Mouse (Mus musculus): ENCODE measurements at regions not wholly inside any gene's neighbourhood (a gene's known extent, or its start where the extent isn't known, plus 50 kb on each side); places are given as distances from the start of the nearest gene placed in this dataset.

GRCm38 (mm10) chr9:30573294-30573693, 146.4 kb downstream of the Snx19 start:
- no peak overlapping the region for H3K4me3 ChIP-seq (replicated peaks)
- H3K27me3 ChIP-seq (replicated peaks) = no peaks in the 10 kb centered on the region
- no peaks in the 10 kb centered on the region for H3K36me3 ChIP-seq (replicated peaks; ENCODE audit: low read length)
- no peaks in the 10 kb centered on the region for H3K4me1 ChIP-seq
- H3K9me3 ChIP-seq = no peaks in the 10 kb centered on the region
- TF ChIP-seq FLI1 (IDR thresholded peaks at IDR 0.05; ENCODE audit: low read length) (no peak), GATA1 (IDR thresholded peaks at IDR 0.05; ENCODE audit: borderline replicate concordance, low read length) (no peak)

- Histone ChIP-seq H3K4me1 (no peaks in the 10 kb centered on the region), H3K4me3 (replicated peaks) (no peak overlapping the region), H3K27me3 (replicated peaks) (no peaks in the 10 kb centered on the region), H3K9me3 (no peaks in the 10 kb centered on the region), H3K36me3 (replicated peaks; ENCODE audit: low read length) (no peaks in the 10 kb centered on the region)
- TF ChIP-seq FLI1 (IDR thresholded peaks at IDR 0.05; ENCODE audit: low read length) (no peak), GATA1 (IDR thresholded peaks at IDR 0.05; ENCODE audit: borderline replicate concordance, low read length) (no peak)
These were observed 144.1 kb downstream of the Snx19 start for GRCm38 (mm10) chr9:30571014-30571413.

- Histone ChIP-seq H3K9me3 (peaks cover 12% of the 10 kb centered on the region), H3K36me3 (replicated peaks; ENCODE audit: low read length) (no peaks in the 10 kb centered on the region), H3K4me3 (replicated peaks) (no peak overlapping the region), H3K4me1 (no peaks in the 10 kb centered on the region), H3K27me3 (replicated peaks) (no peaks in the 10 kb centered on the region)
- TF ChIP-seq FLI1 (IDR thresholded peaks at IDR 0.05; ENCODE audit: low read length) (no peak), GATA1 (IDR thresholded peaks at IDR 0.05; ENCODE audit: borderline replicate concordance, low read length) (no peak)
These were observed 138.1 kb downstream of the Snx19 start for GRCm38 (mm10) chr9:30564765-30565680.

- H3K4me3 ChIP-seq (replicated peaks) = no peak overlapping the region
- TF ChIP-seq FLI1 (IDR thresholded peaks at IDR 0.05; ENCODE audit: low read length) (no peak), GATA1 (IDR thresholded peaks at IDR 0.05; ENCODE audit: borderline replicate concordance, low read length) (no peak)
- peaks cover 12% of the 10 kb centered on the region for H3K9me3 ChIP-seq
These were observed 136.5 kb downstream of the Snx19 start for GRCm38 (mm10) chr9:30563399-30563798.

GRCm38 (mm10) chr9:30554908-30555307, 128.0 kb downstream of the Snx19 start:
- H3K4me3 ChIP-seq (replicated peaks) = no peak overlapping the region
- H3K36me3 ChIP-seq (replicated peaks; ENCODE audit: low read length) = no peaks in the 10 kb centered on the region
- no peak for TF ChIP-seq GATA1 (IDR thresholded peaks at IDR 0.05; ENCODE audit: borderline replicate concordance, low read length)
- TF ChIP-seq FLI1 (IDR thresholded peaks at IDR 0.05; ENCODE audit: low read length) = no peak
- peaks cover 24% of the 10 kb centered on the region for H3K9me3 ChIP-seq
- no peaks in the 10 kb centered on the region for H3K27me3 ChIP-seq (replicated peaks)
- H3K4me1 ChIP-seq = no peaks in the 10 kb centered on the region

More at GRCm38 (mm10) chr9:30563399-30563798, 136.5 kb downstream of the Snx19 start:
- H3K4me1 ChIP-seq = no peaks in the 10 kb centered on the region
- H3K36me3 ChIP-seq (replicated peaks; ENCODE audit: low read length) = no peaks in the 10 kb centered on the region
- H3K27me3 ChIP-seq (replicated peaks) = no peaks in the 10 kb centered on the region

GRCm38 (mm10) chr9:30552721-30553120, 125.8 kb downstream of the Snx19 start:
- TF ChIP-seq GATA1 (IDR thresholded peaks at IDR 0.05; ENCODE audit: borderline replicate concordance, low read length) (no peak), FLI1 (IDR thresholded peaks at IDR 0.05; ENCODE audit: low read length) (no peak)
- H3K4me3 ChIP-seq (replicated peaks) = no peak overlapping the region
- no peaks in the 10 kb centered on the region for H3K36me3 ChIP-seq (replicated peaks; ENCODE audit: low read length)
- H3K27me3 ChIP-seq (replicated peaks) = no peaks in the 10 kb centered on the region
- H3K4me1 ChIP-seq = no peaks in the 10 kb centered on the region
- peaks cover 34% of the 10 kb centered on the region for H3K9me3 ChIP-seq

- Histone ChIP-seq H3K36me3 (replicated peaks; ENCODE audit: low read length) (no peaks in the 10 kb centered on the region), H3K4me3 (replicated peaks) (no peak overlapping the region), H3K9me3 (peaks cover 31% of the 10 kb centered on the region), H3K4me1 (no peaks in the 10 kb centered on the region), H3K27me3 (replicated peaks) (no peaks in the 10 kb centered on the region)
- TF ChIP-seq FLI1 (IDR thresholded peaks at IDR 0.05; ENCODE audit: low read length) = no peak
- no peak for TF ChIP-seq GATA1 (IDR thresholded peaks at IDR 0.05; ENCODE audit: borderline replicate concordance, low read length)
These were observed 123.1 kb downstream of the Snx19 start for GRCm38 (mm10) chr9:30549892-30550515.

- H3K4me1 ChIP-seq = no peaks in the 10 kb centered on the region
These were observed 113.0 kb downstream of the Snx19 start for GRCm38 (mm10) chr9:30539858-30540257.

GRCm38 (mm10) chr9:30536508-30537100, 109.7 kb downstream of the Snx19 start:
- Histone ChIP-seq H3K27me3 (replicated peaks) (no peaks in the 10 kb centered on the region), H3K9me3 (peaks cover 19% of the 10 kb centered on the region)
- TF ChIP-seq FLI1 (IDR thresholded peaks at IDR 0.05; ENCODE audit: low read length) (no peak), GATA1 (IDR thresholded peaks at IDR 0.05; ENCODE audit: borderline replicate concordance, low read length) (no peak)

More at GRCm38 (mm10) chr9:30539858-30540257, 113.0 kb downstream of the Snx19 start:
- Histone ChIP-seq H3K27me3 (replicated peaks) (no peaks in the 10 kb centered on the region), H3K36me3 (replicated peaks; ENCODE audit: low read length) (no peaks in the 10 kb centered on the region), H3K4me3 (replicated peaks) (no peak overlapping the region), H3K9me3 (peaks cover 22% of the 10 kb centered on the region)
- TF ChIP-seq FLI1 (IDR thresholded peaks at IDR 0.05; ENCODE audit: low read length) = no peak
- TF ChIP-seq GATA1 (IDR thresholded peaks at IDR 0.05; ENCODE audit: borderline replicate concordance, low read length) = no peak

More at GRCm38 (mm10) chr9:30536508-30537100, 109.7 kb downstream of the Snx19 start:
- Histone ChIP-seq H3K4me1 (no peaks in the 10 kb centered on the region), H3K4me3 (replicated peaks) (no peak overlapping the region), H3K36me3 (replicated peaks; ENCODE audit: low read length) (no peaks in the 10 kb centered on the region)

All from megakaryocyte, embryonic 14.5 days (primary cell).